Mouse (Mus musculus) forebrain, embryonic 12.5 days (tissue): ENCODE data around the gene Olfr350. TPM values are rescaled to one million over a fixed set of nuclear protein-coding genes. Genes with fewer than 3 reads are reported as not detected.

Source experiments
- ATAC-seq: fragments of 200-750 bp; cut with Nextera tagmentation; 2 replicates; pipeline ENCODE4 v1.8.0; 2017; ENCODE audit warnings: moderate TSS enrichment; ENCODE audit not compliant: low FRiP score
- H3K27ac ChIP-seq: fragments of 300-500 bp; sonication (generic); 2 replicates; pipeline ENCODE4 v1.5.1; 2016; ENCODE audit warnings: mild to moderate bottlenecking
- H3K27me3 ChIP-seq: fragments of 300-500 bp; sonication (generic); 2 replicates; pipeline ENCODE4 v1.6.1; 2016; ENCODE audit warnings: mild to moderate bottlenecking
- H3K36me3 ChIP-seq: fragments of 300-500 bp; sonication (generic); replicated peaks from 2 replicates; pipeline ENCODE4 v1.6.1; 2016; ENCODE audit warnings: mild to moderate bottlenecking
- H3K4me1 ChIP-seq: fragments of 300-500 bp; sonication (generic); 2 replicates; pipeline ENCODE4 v1.6.1; 2016
- H3K4me2 ChIP-seq: fragments of 300-500 bp; sonication (generic); 2 replicates; pipeline ENCODE4 v1.6.1; 2016; ENCODE audit warnings: mild to moderate bottlenecking, moderate library complexity
- H3K4me3 ChIP-seq: fragments of 300-500 bp; sonication (generic); replicated peaks from 2 replicates; pipeline ENCODE4 v1.5.1; 2016; ENCODE audit warnings: mild to moderate bottlenecking
- H3K9ac ChIP-seq: fragments of 300-500 bp; sonication (generic); 2 replicates; pipeline ENCODE4 v1.6.1; 2016; ENCODE audit warnings: mild to moderate bottlenecking
- H3K9me3 ChIP-seq: fragments of 300-500 bp; sonication (generic); 2 replicates; pipeline ENCODE4 v1.6.1; 2016
- WGBS: fragments of 180-500 bp; shearing (Covaris S2); methylation state at CpG from one replicate; pipeline ENCODE4 v1.1.7; 2016; 5-methylcytosine and 5-hydroxymethylcytosine counted together
- polyA plus RNA-seq: library from polyadenylated mRNA; unstranded; fragments of >200 nt; fragmentation: Nextera tagmentation; extraction: Ambion mirVana; gene quantifications from 2 replicates; pipeline ENCODE4 v1.2.1, GENCODE M21; 2016

Olfr350 gene
- not detected in 2 replicates for polyA plus RNA-seq

DNA sequence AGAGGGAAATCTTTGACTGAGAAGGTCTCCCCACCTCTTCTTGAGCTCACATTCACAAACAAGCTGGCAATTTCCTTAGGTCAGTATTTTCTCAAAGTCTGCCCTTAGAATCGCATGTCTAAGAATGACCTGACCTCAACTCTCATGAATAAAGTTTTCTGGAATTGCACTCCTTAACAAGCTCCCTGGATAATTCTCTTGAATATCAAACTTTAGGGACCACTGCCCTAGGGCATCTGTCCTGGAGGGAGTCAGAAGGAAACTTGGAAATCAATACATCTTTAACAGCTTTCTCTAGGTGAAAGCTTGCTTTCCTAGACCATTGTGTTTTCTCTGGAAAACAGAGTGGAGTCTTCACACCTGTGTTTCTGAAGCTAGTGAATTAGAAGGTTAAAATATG is at the start of gene Olfr350:
TSS of gene Olfr350 (plus strand) at position 301 of the 400 bp plus-strand sequence.
- no peak within 1 kb of the TSS for H3K4me3 ChIP-seq
- ATAC-seq: no peak
- H3K27ac ChIP-seq: no peak within 1 kb of the TSS
- peaks cover 13% of the 10 kb centered on the region for H3K9me3 ChIP-seq
- no peak within 1 kb of the TSS for H3K4me2 ChIP-seq
- H3K27me3 ChIP-seq: no peaks in the 10 kb centered on the region
- H3K9ac ChIP-seq: no peak within 1 kb of the TSS
- 82% methylated on average over 1 of the region's 1 CpGs for WGBS
- no peaks in the 10 kb centered on the region for H3K4me1 ChIP-seq
- no peaks in the 10 kb centered on the region for H3K36me3 ChIP-seq

- no peak for ATAC-seq
- H3K36me3 ChIP-seq: no peaks in the 10 kb centered on the region
- peaks cover 29% of the 10 kb centered on the region for H3K9me3 ChIP-seq
- no peak within 1 kb of the TSS for H3K27ac ChIP-seq
- WGBS: 73% methylated on average over 1 of the region's 1 CpGs
- no peaks in the 10 kb centered on the region for H3K27me3 ChIP-seq
- H3K4me2 ChIP-seq: no peak within 1 kb of the TSS
- no peak within 1 kb of the TSS for H3K4me3 ChIP-seq
- no peaks in the 10 kb centered on the region for H3K4me1 ChIP-seq
- no peak within 1 kb of the TSS for H3K9ac ChIP-seq
These were observed 29.2 kb upstream of the Olfr350 start, which contains the start of gene Olfr3 for GRCm38 (mm10) chr2:36816932-36817331. Olfr3 (minus strand) TSS chr2:36817032.

DNA sequence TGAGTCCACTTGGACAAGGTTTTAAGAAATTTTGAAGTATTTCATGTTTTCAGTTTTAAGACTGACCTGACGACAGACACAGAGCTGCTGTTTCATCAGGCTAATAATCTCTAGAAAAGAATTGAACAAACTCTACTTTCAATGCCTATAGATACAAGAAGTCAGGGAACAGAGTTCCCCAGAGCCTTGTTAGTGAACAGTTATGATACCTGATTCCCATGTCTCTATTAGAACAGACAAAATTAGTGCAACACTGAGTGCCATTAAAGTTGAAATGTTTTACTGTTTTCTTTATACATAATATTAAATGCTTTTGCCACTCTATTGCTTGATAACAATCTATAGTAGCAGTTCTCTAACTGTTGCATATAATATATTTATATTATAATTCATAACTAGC is 16.4 kb downstream of the Olfr350 start, which contains the start of gene Olfr351:
TSS of gene Olfr351 (minus strand) at position 101 of the 400 bp plus-strand sequence.
- 89% methylated on average over 1 of the region's 1 CpGs for WGBS
- no peaks in the 10 kb centered on the region for H3K36me3 ChIP-seq
- H3K9me3 ChIP-seq: peaks cover 21% of the 10 kb centered on the region
- no peak within 1 kb of the TSS for H3K4me3 ChIP-seq
- H3K27me3 ChIP-seq: no peaks in the 10 kb centered on the region
- H3K4me2 ChIP-seq: no peak within 1 kb of the TSS
- H3K27ac ChIP-seq: no peak within 1 kb of the TSS
- H3K4me1 ChIP-seq: no peaks in the 10 kb centered on the region
- no peak for ATAC-seq
- no peak within 1 kb of the TSS for H3K9ac ChIP-seq

- Histone ChIP-seq H3K9me3 (peaks cover 29% of the 10 kb centered on the region), H3K4me1 (no peaks in the 10 kb centered on the region)
- WGBS: 74% methylated on average over 1 of the region's 1 CpGs
These were observed 22.1 kb downstream of the Olfr350 start, which contains the start of gene Olfr352 for GRCm38 (mm10) chr2:36868160-36868559. Olfr352 (plus strand) TSS chr2:36868460.

DNA sequence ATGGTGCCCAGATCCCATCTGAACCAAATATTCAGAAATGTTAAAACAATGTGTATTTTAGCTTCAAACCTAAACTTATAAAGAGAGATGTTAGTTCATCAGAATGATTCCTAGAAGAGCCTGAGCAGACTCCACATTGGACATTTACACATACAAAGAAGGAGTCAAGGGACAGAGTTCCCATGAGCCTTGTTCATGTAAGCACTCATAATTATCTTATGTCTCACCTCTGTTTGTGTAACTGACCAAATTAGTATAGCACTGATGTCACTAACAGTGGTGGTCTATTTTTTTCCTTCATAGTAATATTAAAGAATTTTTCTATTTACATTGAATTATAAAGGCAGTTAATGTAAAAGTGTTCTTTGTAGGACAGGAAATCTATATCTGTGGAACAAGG is 46.7 kb downstream of the Olfr350 start, which contains the start of gene Olfr353:
TSS of gene Olfr353 (minus strand) at position 101 of the 400 bp plus-strand sequence.
- peaks cover 15% of the 10 kb centered on the region for H3K9me3 ChIP-seq
- no peaks in the 10 kb centered on the region for H3K27me3 ChIP-seq
- no peak within 1 kb of the TSS for H3K27ac ChIP-seq
- no peak within 1 kb of the TSS for H3K9ac ChIP-seq
- no peaks in the 10 kb centered on the region for H3K4me1 ChIP-seq
- no peak within 1 kb of the TSS for H3K4me2 ChIP-seq
- H3K4me3 ChIP-seq: no peak within 1 kb of the TSS
- no peaks in the 10 kb centered on the region for H3K36me3 ChIP-seq
- no peak for ATAC-seq

More at GRCm38 (mm10) chr2:36868160-36868559, 22.1 kb downstream of the Olfr350 start, which contains the start of gene Olfr352:
- Histone ChIP-seq H3K36me3 (no peaks in the 10 kb centered on the region), H3K27ac (no peak within 1 kb of the TSS), H3K9ac (no peak within 1 kb of the TSS), H3K4me3 (no peak within 1 kb of the TSS), H3K27me3 (no peaks in the 10 kb centered on the region), H3K4me2 (no peak within 1 kb of the TSS)
- no peak for ATAC-seq

DNA sequence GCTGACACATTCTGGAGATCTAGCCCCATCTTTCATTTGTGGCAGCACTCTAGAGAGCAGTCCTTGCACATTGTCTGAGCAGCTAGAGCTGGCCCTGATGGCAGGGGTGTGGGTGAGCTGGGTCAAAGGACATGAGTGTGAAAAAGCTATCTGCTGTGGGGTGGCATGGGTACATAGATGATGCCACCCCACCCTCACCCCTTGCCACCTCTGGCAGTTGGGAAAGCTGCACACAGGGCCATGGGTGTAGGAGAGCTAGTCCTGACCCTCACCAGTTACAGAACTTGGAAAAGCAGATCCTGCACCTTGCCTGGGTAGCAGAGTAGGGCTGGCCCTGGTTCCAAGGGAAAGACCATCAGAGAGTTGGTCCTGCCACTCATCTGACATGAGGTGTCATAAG is 51.0 kb downstream of the Olfr350 start:
- H3K9me3 ChIP-seq: peaks cover 25% of the 10 kb centered on the region
- no peaks in the 10 kb centered on the region for H3K27me3 ChIP-seq
- no peaks in the 10 kb centered on the region for H3K36me3 ChIP-seq
- H3K27ac ChIP-seq: no peak overlapping the region
- H3K4me1 ChIP-seq: no peaks in the 10 kb centered on the region
- no peak overlapping the region for H3K4me2 ChIP-seq
- H3K9ac ChIP-seq: no peak overlapping the region
- H3K4me3 ChIP-seq: no peak overlapping the region
- no peak for ATAC-seq

Other genes with a start within 250 kb of the Olfr350 start
- not detected in 2 replicates for gene Olfr345, start 206.3 kb upstream of the Olfr350 start, polyA plus RNA-seq
- gene Olfr346, start 160.5 kb upstream of the Olfr350 start, polyA plus RNA-seq: not detected in 2 replicates
- gene Olfr347, start 114.4 kb upstream of the Olfr350 start, polyA plus RNA-seq: not detected in 2 replicates
- gene Olfr348, start 62.0 kb upstream of the Olfr350 start, polyA plus RNA-seq: not detected in 2 replicates
- gene Olfr50, start 55.8 kb upstream of the Olfr350 start, polyA plus RNA-seq: not detected in 2 replicates
- not detected in 2 replicates for gene Olfr3, start 29.3 kb upstream of the Olfr350 start, polyA plus RNA-seq
- not detected in 2 replicates for gene Olfr351, start 16.4 kb downstream of the Olfr350 start, polyA plus RNA-seq
- not detected in 2 replicates for gene Olfr352, start 22.1 kb downstream of the Olfr350 start, polyA plus RNA-seq
- gene Olfr353, start 46.6 kb downstream of the Olfr350 start, polyA plus RNA-seq: not detected in 2 replicates
- gene Olfr354, start 59.4 kb downstream of the Olfr350 start, polyA plus RNA-seq: not detected in 2 replicates
- gene Olfr355, start 82.6 kb downstream of the Olfr350 start, polyA plus RNA-seq: not detected in 2 replicates
- gene Olfr356, start 90.8 kb downstream of the Olfr350 start, polyA plus RNA-seq: not detected in 2 replicates
- not detected in 2 replicates for gene Olfr357, start 147.5 kb downstream of the Olfr350 start, polyA plus RNA-seq
- not detected in 2 replicates for gene Olfr358, start 163.0 kb downstream of the Olfr350 start, polyA plus RNA-seq
- gene Olfr360, start 219.4 kb downstream of the Olfr350 start, polyA plus RNA-seq: not detected in 2 replicates
- gene Olfr361, start 243.0 kb downstream of the Olfr350 start, polyA plus RNA-seq: not detected in 2 replicates